Mouse (Mus musculus) MEL (cell line): ENCODE measurements around the gene Tceal7. TPM values are rescaled to one million over a fixed set of nuclear protein-coding genes. Genes with fewer than 3 reads are reported as not detected.

Experiments used
- DNase-seq: peaks from one replicate; pipeline ENCODE4 v3.0.0; 2011; ENCODE audit warnings: low read depth, low spot score
- H3K27ac ChIP-seq: 2 replicates; pipeline ENCODE4 v1.5.1; 2012; ENCODE audit warnings: low read depth, mild to moderate bottlenecking, control low read depth, low read length, moderate library complexity; ENCODE audit not compliant: control insufficient read depth
- H3K27me3 ChIP-seq, 2 experiments: fragments of 150-350 bp in 1 of 2; sonication (generic) in 1 of 2; 2 replicates each; pipeline ENCODE4 v1.6.1; 2012; ENCODE audit warnings: low read length in 2 of 2, mild to moderate bottlenecking in 2 of 2, improper control_type of control experiment in 1 of 2, moderate library complexity in 1 of 2; ENCODE audit not compliant: insufficient read depth in 2 of 2, control insufficient read depth in 1 of 2
- H3K36me3 ChIP-seq, 2 experiments: 2 replicates each; pipeline ENCODE4 v1.6.1; 2012 to 2014; ENCODE audit warnings: low read length in 2 of 2, improper control_type of control experiment in 1 of 2, inconsistent platforms in 1 of 2, mild to moderate bottlenecking in 1 of 2; ENCODE audit not compliant: insufficient read depth in 2 of 2, control insufficient read depth in 1 of 2
- H3K4me1 ChIP-seq, 2 experiments: fragments of 150-350 bp in 1 of 2; sonication (generic) in 1 of 2; 2 replicates each; pipeline ENCODE4 v1.6.1; 2012; ENCODE audit warnings: low read length in 2 of 2, improper control_type of control experiment in 1 of 2, mild to moderate bottlenecking in 1 of 2; ENCODE audit not compliant: insufficient read depth in 2 of 2, control insufficient read depth in 1 of 2
- H3K4me3 ChIP-seq, 2 experiments: fragments of 150-350 bp in 1 of 2; sonication (generic) in 1 of 2; 2 replicates each; pipeline ENCODE4 v1.5.1; 2012; ENCODE audit warnings: low read depth in 2 of 2, low read length in 2 of 2, mild to moderate bottlenecking in 2 of 2, moderate library complexity in 2 of 2, control low read depth in 1 of 2, improper control_type of control experiment in 1 of 2; ENCODE audit not compliant: control insufficient read depth in 1 of 2, insufficient read depth in 1 of 2
- H3K79me2 ChIP-seq: 2 replicates; pipeline ENCODE4 v1.6.1; 2012; ENCODE audit warnings: mild to moderate bottlenecking, low read length, moderate library complexity; ENCODE audit not compliant: control insufficient read depth, poor library complexity, insufficient read depth
- H3K9ac ChIP-seq: 2 replicates; pipeline ENCODE4 v1.6.1; 2012; ENCODE audit warnings: low read depth, mild to moderate bottlenecking, control low read depth, low read length, moderate library complexity; ENCODE audit not compliant: control insufficient read depth, poor library complexity, severe bottlenecking
- H3K9me3 ChIP-seq: fragments of 150-350 bp; sonication (generic); replicated peaks from 2 replicates; pipeline ENCODE4 v1.6.1; 2012; ENCODE audit warnings: mild to moderate bottlenecking, low read length, improper control_type of control experiment, moderate library complexity; ENCODE audit not compliant: insufficient read depth
- CHD2 ChIP-seq: IDR thresholded peaks from 2 replicates; pipeline ENCODE4 v1.6.1; 2011; ENCODE audit warnings: low read length, improper control_type of control experiment
- CTCF ChIP-seq, 3 experiments: IDR thresholded peaks in 2 of 3; conservative IDR thresholded peaks in 1 of 3; 2 replicates each; pipeline ENCODE4 v1.5.1; 2011 to 2012; ENCODE audit warnings: low read length in 3 of 3, low read depth in 2 of 3, mild to moderate bottlenecking in 2 of 3, improper control_type of control experiment in 1 of 3, inconsistent platforms in 1 of 3, mixed read lengths in 1 of 3, moderate library complexity in 1 of 3; ENCODE audit not compliant: control insufficient read depth in 1 of 3, insufficient read depth in 1 of 3, poor library complexity in 1 of 3, severe bottlenecking in 1 of 3
- E2F4 ChIP-seq: IDR thresholded peaks from 2 replicates; pipeline ENCODE4 v1.6.1; 2011; ENCODE audit warnings: low read depth, low read length, improper control_type of control experiment, borderline replicate concordance
- GATA1 ChIP-seq: IDR thresholded peaks from 2 replicates; pipeline ENCODE4 v1.6.1; 2011; ENCODE audit warnings: low read depth, low read length, improper control_type of control experiment
- HCFC1 ChIP-seq: IDR thresholded peaks from 2 replicates; pipeline ENCODE4 v1.6.1; 2012; ENCODE audit warnings: low read depth, mild to moderate bottlenecking, inconsistent platforms, low read length, improper control_type of control experiment, moderate library complexity
- JUND ChIP-seq: IDR thresholded peaks from 2 replicates; pipeline ENCODE4 v1.6.1; 2011; ENCODE audit warnings: low read depth, mild to moderate bottlenecking, improper control_type of control experiment, low read length
- MAFK ChIP-seq: IDR thresholded peaks from 2 replicates; pipeline ENCODE4 v1.6.1; 2011; ENCODE audit warnings: low read depth, mild to moderate bottlenecking, low read length, improper control_type of control experiment, borderline replicate concordance
- MAX ChIP-seq: IDR thresholded peaks from 2 replicates; pipeline ENCODE4 v1.6.1; 2011; ENCODE audit warnings: low read length, improper control_type of control experiment
- MEF2A ChIP-seq: IDR thresholded peaks from 2 replicates; pipeline ENCODE4 v1.6.1; 2014; ENCODE audit warnings: low read depth, mild to moderate bottlenecking, inconsistent platforms, low read length, improper control_type of control experiment; ENCODE audit not compliant: poor library complexity, insufficient replicate concordance, severe bottlenecking; ENCODE audit errors: extremely low read depth
- MXI1 ChIP-seq: IDR thresholded peaks from 2 replicates; pipeline ENCODE4 v1.6.1; 2011; ENCODE audit warnings: mild to moderate bottlenecking, low read depth, low read length, improper control_type of control experiment
- MYB ChIP-seq: IDR thresholded peaks from 2 replicates; pipeline ENCODE4 v1.6.1; 2011; ENCODE audit warnings: mild to moderate bottlenecking, low read depth, low read length, improper control_type of control experiment
- NELFE ChIP-seq: IDR thresholded peaks from 2 replicates; pipeline ENCODE4 v1.6.1; 2011; ENCODE audit warnings: low read depth, low read length, improper control_type of control experiment
- POLR2AphosphoS5 ChIP-seq: IDR thresholded peaks from 2 replicates; pipeline ENCODE4 v1.6.1; 2012; ENCODE audit warnings: low read depth, borderline replicate concordance, mild to moderate bottlenecking, inconsistent platforms, low read length, moderate library complexity, mixed read lengths
- RAD21 ChIP-seq: IDR thresholded peaks from 2 replicates; pipeline ENCODE4 v1.6.1; 2011; ENCODE audit warnings: mild to moderate bottlenecking, low read depth, low read length, improper control_type of control experiment
- SIN3A ChIP-seq: IDR thresholded peaks from 2 replicates; pipeline ENCODE4 v1.6.1; 2012; ENCODE audit warnings: low read length, improper control_type of control experiment, inconsistent platforms
- USF2 ChIP-seq, 2 experiments: IDR thresholded peaks; 2 replicates each; pipeline ENCODE4 v1.6.1; 2011 to 2012; ENCODE audit warnings: improper control_type of control experiment in 2 of 2, low read length in 2 of 2, borderline replicate concordance in 1 of 2, inconsistent platforms in 1 of 2, low read depth in 1 of 2, mild to moderate bottlenecking in 1 of 2; ENCODE audit not compliant: insufficient read depth in 1 of 2
- ZC3H11A ChIP-seq: IDR thresholded peaks from 2 replicates; pipeline ENCODE4 v1.6.1; 2012; ENCODE audit warnings: low read depth, mild to moderate bottlenecking, inconsistent platforms, low read length, improper control_type of control experiment
- polyA plus RNA-seq, 2 experiments: library from polyadenylated mRNA; stranded (reverse) in 1 of 2; unstranded in 1 of 2; fragments of >175 nt in 1 of 2; fragments of >200 nt in 1 of 2; gene quantifications; 2 replicates each; pipeline versions ENCODE4 v1.2.1 to v1.2.4; 2012; ENCODE audit warnings: low replicate concordance in 2 of 2, low read depth in 1 of 2; ENCODE audit not compliant: insufficient read length in 2 of 2, insufficient read depth in 1 of 2, missing spikeins in 1 of 2
- total RNA-seq: library from RNA; depleted of rRNA; stranded (reverse); fragments of 300-350 nt; gene quantifications from 2 replicates; pipeline ENCODE4 v1.2.3, GENCODE M21; 2012

Tceal7 gene
- total and polyA plus RNA-seq, 3 experiments, result 1.0 TPM; not detected in 2

DNA sequence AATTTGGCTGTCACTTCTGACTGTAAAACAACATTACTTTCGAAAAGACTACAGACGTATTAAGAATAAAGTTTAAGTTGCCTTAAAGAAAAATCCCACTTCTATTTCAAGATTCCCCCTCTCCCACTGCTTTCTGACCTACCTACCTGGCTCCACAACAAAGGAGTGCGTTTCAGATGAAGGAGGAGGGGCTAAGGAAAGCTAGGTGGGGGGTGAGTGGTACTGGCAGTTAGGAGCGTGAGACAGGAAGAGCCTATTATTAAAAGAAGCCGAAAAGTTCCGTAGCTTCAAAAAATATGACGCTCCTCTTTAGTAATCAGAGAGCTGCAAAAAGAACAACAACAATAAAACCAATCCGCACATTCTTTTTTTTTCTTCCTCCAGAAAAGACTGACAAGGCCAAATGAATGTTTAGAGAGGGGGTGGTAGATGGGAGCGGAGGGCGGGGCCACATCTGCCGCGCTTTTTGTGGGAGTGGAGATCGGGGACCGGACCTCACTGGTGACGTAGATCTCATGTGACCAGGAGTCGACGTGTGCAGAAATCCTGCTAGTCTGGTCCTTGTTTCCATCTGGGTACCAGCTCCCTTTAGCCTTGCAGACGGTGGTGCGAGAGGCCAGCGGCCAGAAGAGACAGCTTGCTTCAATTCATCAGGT, 30.1 kb downstream of the Tceal7 start, which contains the start of gene Tceal9 (continued):
- peak; percentile 73 for TF ChIP-seq HCFC1
- TF ChIP-seq NELFE, result peak; percentile 70

DNA sequence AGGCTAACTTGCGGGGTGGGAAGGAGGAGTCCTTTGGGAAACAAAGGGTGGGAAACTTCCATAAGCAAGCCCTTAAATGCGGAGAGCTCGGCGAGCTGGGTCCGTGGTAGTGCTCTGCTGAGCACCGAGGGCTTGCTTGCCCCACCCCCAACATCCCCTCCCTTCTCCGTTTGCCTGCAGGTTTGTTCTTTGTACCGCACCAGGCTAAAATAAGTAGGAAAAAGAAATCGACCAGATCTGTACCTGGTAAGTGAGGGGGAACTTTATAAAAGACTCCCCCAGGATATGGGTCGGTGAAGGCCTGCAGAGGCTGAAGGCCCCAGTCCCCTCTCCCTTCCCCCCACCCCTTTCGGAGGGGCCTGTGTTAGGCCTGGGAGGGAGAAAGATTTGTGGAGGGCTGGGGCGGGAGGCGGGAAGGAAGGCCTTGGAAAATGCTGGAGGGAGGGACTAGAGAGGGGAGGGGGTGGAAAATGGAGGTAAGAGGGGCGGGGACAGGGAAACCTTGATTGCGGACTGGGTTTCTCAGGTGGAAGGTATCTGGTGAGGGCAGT, 31.0 kb downstream of the Tceal7 start:
- H3K79me2 ChIP-seq, result peaks cover 10% of the 10 kb centered on the region
- 0 out of 2 replicates have a peak overlapping the region, but pooled peaks have one; percentile 35 for H3K27ac ChIP-seq
- peaks cover 0 to 5% of the 10 kb centered on the region in 2 experiments; a peak in 2 of 4 replicates for H3K4me1 ChIP-seq
- peak overlapping the region; percentile 84 for H3K9ac ChIP-seq
- no peaks in the 10 kb centered on the region; a peak in 1 of 4 replicates for H3K27me3 ChIP-seq
- H3K36me3 ChIP-seq, result peaks cover 0 to 2% of the 10 kb centered on the region in 2 experiments; a peak in 1 of 4 replicates
- DNase-seq, result peak; percentile 28
- no peaks in the 10 kb centered on the region for H3K9me3 ChIP-seq
- TF ChIP-seq MAFK, result no peak
- no peak for TF ChIP-seq MYB
- no peak for TF ChIP-seq POLR2AphosphoS5
- TF ChIP-seq, all 39 proteins: peak for 0
- H3K4me3 ChIP-seq, result peak overlapping the region; percentile 89 to 91

DNA sequence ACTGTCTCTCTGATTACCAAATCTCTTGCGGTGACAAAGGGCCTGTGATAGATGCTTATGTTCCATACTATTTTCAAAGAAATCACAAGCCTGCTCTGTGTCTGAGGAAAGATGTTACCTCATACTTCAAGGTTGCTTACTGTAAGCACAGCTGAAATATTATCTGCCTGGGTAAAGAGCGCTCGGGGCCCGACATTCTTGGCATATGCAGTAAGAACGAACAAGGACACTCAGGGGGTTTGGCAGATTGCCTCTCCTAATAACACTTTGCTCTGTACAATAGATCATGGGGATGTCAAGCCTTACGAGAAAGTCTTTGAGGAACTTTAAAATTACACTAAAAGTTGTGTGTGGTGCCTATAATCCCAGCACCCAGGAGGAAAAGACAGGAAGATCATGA, 34.2 kb downstream of the Tceal7 start:
- H3K27me3 ChIP-seq, result no peaks in the 10 kb centered on the region
- DNase-seq, result no peak
- no peak overlapping the region for H3K9ac ChIP-seq
- peaks cover 5 to 13% of the 10 kb centered on the region in 2 experiments for H3K4me1 ChIP-seq
- no peak overlapping the region for H3K27ac ChIP-seq
- H3K36me3 ChIP-seq, result peaks cover 0 to 9% of the 10 kb centered on the region in 2 experiments; a peak in 2 of 4 replicates
- H3K4me3 ChIP-seq, result no peak overlapping the region
- TF ChIP-seq USF2 (IDR thresholded peaks at IDR 0.05; ENCODE audit: borderline replicate concordance in 1 of 2, insufficient read depth in 1 of 2, low read depth in 1 of 2, low read length in 2 of 2), result no peak
- no peak for TF ChIP-seq MEF2A
- TF ChIP-seq NELFE, result no peak
- no peak for TF ChIP-seq ZC3H11A
- no peak for TF ChIP-seq CTCF (IDR thresholded peaks at IDR 0.05 in 2 of 3, conservative IDR thresholded peaks at IDR 0.05 in 1 of 3; ENCODE audit: control insufficient read depth in 1 of 3, insufficient read depth in 1 of 3, low read depth in 2 of 3, low read length in 3 of 3, poor library complexity in 1 of 3, severe bottlenecking in 1 of 3)
- no peak for TF ChIP-seq MAX
- no peak for TF ChIP-seq CHD2
- no peak for TF ChIP-seq MXI1
- no peak for TF ChIP-seq E2F4
- TF ChIP-seq POLR2AphosphoS5, result no peak
- TF ChIP-seq RAD21, result no peak
- no peak for TF ChIP-seq SIN3A
- TF ChIP-seq GATA1, result no peak
- no peak for TF ChIP-seq JUND
- no peak for TF ChIP-seq HCFC1
- peaks cover 10% of the 10 kb centered on the region for H3K79me2 ChIP-seq
- H3K9me3 ChIP-seq, result no peaks in the 10 kb centered on the region
